Mouse (Mus musculus) layer of hippocampus, adult 6 months (tissue): ENCODE data around the gene Msmb. TPM values are rescaled to one million over a fixed set of nuclear protein-coding genes. Genes with fewer than 3 reads are reported as not detected.

Source experiments
- long read RNA-seq, 2 experiments: library from polyadenylated mRNA; unstranded; transcript quantifications; one replicate each; pipeline ENCODE4 v2.0.0; 2019 to 2020
- polyA plus RNA-seq: library from polyadenylated mRNA; unstranded; fragments of <200 nt; fragmentation: Nextera tagmentation; gene quantifications from 2 replicates; pipeline ENCODE4 v1.2.3, GENCODE M21; 2021

The Msmb gene
- not detected in 2 replicates for polyA plus RNA-seq
- long read RNA-seq, experiment 1: 0 reads
- long read RNA-seq, experiment 2: 0 reads

GRCm38 (mm10) chr14:32141723-32142122 lies at the start of gene Msmb:
TSS of gene Msmb (plus strand) at chr14:32142023.

DNA sequence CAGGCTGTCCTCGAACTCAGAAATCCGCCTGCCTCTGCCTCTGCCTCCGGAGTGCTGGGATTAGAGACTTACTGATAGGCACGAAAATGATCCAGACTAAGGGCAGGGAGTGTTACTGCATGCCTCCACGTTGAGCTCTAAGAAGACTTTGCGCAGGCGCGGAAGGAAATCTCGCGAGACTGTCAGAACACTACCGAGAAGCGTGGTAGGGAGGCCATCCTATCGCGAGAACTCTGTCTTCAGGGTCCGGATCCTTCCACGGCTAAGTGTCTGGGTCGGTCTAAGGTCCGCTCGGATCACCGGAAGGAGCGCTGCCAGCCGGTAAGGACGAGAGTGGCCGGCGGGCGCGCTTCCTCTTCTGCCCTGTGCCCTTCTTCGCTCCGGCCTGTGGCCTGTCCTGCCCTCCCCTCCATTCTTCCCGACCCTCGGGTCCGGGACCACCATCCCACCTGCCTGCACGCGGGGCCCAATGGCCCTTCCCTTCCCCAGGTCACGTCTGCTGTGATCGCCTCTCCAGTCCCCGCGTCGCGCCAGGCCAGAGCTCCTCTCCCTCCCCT lies 17.9 kb downstream of the Msmb start, which contains the start of gene Ncoa4:
Gene Ncoa4, plus strand, starts transcription at position 176 of the 557 bp plus-strand sequence.

GRCm38 (mm10) chr14:32201791-32202451 lies 60.1 kb downstream of the Msmb start, which contains the start of the genes Timm23 and Parg:
TSS of gene Timm23 (minus strand) at chr14:32201898.
TSS of gene Parg (plus strand) at chr14:32201949.

Other genes starting within 250 kb of the Msmb start
- 0.14 and 0.15 TPM in 2 replicates for gene Galnt15, start 113.0 kb upstream of the Msmb start, polyA plus RNA-seq
- 5.0 and 5.2 TPM in 2 replicates for gene Oxnad1, start 56.6 kb upstream of the Msmb start, polyA plus RNA-seq
- 65.3 and 66.1 TPM in 2 replicates for gene Dph3, start 56.3 kb upstream of the Msmb start, polyA plus RNA-seq
- gene Ncoa4, start 17.8 kb downstream of the Msmb start, polyA plus RNA-seq: 54.2 and 60.7 TPM in 2 replicates
- gene Timm23, start 59.9 kb downstream of the Msmb start, polyA plus RNA-seq: 191 and 210 TPM in 2 replicates
- gene Parg, start 59.9 kb downstream of the Msmb start, polyA plus RNA-seq: 11.8 and 14.0 TPM in 2 replicates
- 64.1 and 74.7 TPM in 2 replicates for gene Ogdhl, start 180.0 kb downstream of the Msmb start, polyA plus RNA-seq
- gene 1700024G13Rik, start 246.4 kb downstream of the Msmb start, polyA plus RNA-seq: 4.0 and 5.1 TPM in 2 replicates